In genomic region chr11:60165076-60165475, GRCm38 (mm10) we compare ENCODE assay signal across 9 mouse cellular contexts. TPM values are rescaled to one million over a fixed set of nuclear protein-coding genes. Genes with fewer than 3 reads are reported as not detected.
A peak's percentile ranks its signal among the peaks of the same experiment; 100 is the strongest.
DNase-seq lines count a peak whose midpoint lies in the region; ATAC-seq and TF ChIP-seq lines count a peak whose summit lies in the region.
"Had no signal": no experiment of that assay in that cellular context is flagged by ENCODE, and none has a peak within 500 bp of the region (broad histone marks: within the 10 kb centered on the region; RNA-seq: fewer than 3 reads in every experiment).

No protein-coding gene starts in this region.

- TF ChIP-seq EP300 in MEL (IDR thresholded peaks at IDR 0.05; ENCODE audit: low read depth in 1 of 2, low read length in 2 of 2) = no peak

- H3K27me3 ChIP-seq in hindbrain, embryonic 10.5 days (ENCODE audit: insufficient read depth, poor library complexity, severe bottlenecking) = no peaks in the 10 kb centered on the region
- no peaks in the 10 kb centered on the region for H3K27me3 ChIP-seq in hindbrain, embryonic 12.5 days
- no peaks in the 10 kb centered on the region for H3K27me3 ChIP-seq in MEL (ENCODE audit: control insufficient read depth in 1 of 2, insufficient read depth in 2 of 2, low read length in 2 of 2)
- H3K27me3 ChIP-seq: liver, embryonic 15.5 days had no signal

- TF ChIP-seq CTCF in MEL (IDR thresholded peaks at IDR 0.05 in 2 of 3, conservative IDR thresholded peaks at IDR 0.05 in 1 of 3; ENCODE audit: control insufficient read depth in 1 of 3, insufficient read depth in 1 of 3, low read depth in 2 of 3, low read length in 3 of 3, poor library complexity in 1 of 3, severe bottlenecking in 1 of 3) = no peak

- no peak overlapping the region for H3K9ac ChIP-seq in hindbrain, embryonic 12.5 days
- no peak overlapping the region for H3K9ac ChIP-seq in MEL (ENCODE audit: control insufficient read depth, low read depth, low read length, poor library complexity, severe bottlenecking)
- H3K9ac ChIP-seq: liver, embryonic 15.5 days had no signal

- DNase-seq in hindbrain, embryonic 10.5 days (ENCODE audit: low spot score) = peak; percentile 51
- no peak for DNase-seq in MEL (ENCODE audit: low read depth, low spot score)
- DNase-seq in embryo, embryonic 10.5 days (ENCODE audit: low spot score) = peak; percentile 51
- peak; percentile 18 to 63 for DNase-seq in kidney, postnatal 25 days
- no peak for DNase-seq in thymus, postnatal 0 days (ENCODE audit: low spot score)
- DNase-seq in right cerebral cortex, adult 18-20 months = no peak
- DNase-seq in layer of hippocampus, postnatal 14 days (ENCODE audit: low spot score in 2 of 2) = no peak

- TF ChIP-seq POLR2A in MEL (IDR thresholded peaks at IDR 0.05; ENCODE audit: control insufficient read depth in 1 of 2, insufficient read depth in 1 of 2, low read depth in 1 of 2, low read length in 2 of 2, poor library complexity in 1 of 2) = no peak

- H3K4me1 ChIP-seq in hindbrain, embryonic 10.5 days (replicated peaks) = peaks cover 79% of the 10 kb centered on the region
- peaks cover 83% of the 10 kb centered on the region for H3K4me1 ChIP-seq in hindbrain, embryonic 12.5 days
- H3K4me1 ChIP-seq in MEL (ENCODE audit: control insufficient read depth in 1 of 2, insufficient read depth in 2 of 2, low read length in 2 of 2) = no peaks in the 10 kb centered on the region

- H3K79me2 ChIP-seq in MEL (ENCODE audit: control insufficient read depth, insufficient read depth, low read length, poor library complexity) = peaks cover 2% of the 10 kb centered on the region; the same call in 1 of the 2 replicates

- H3K4me2 ChIP-seq in hindbrain, embryonic 12.5 days (replicated peaks) = no peak overlapping the region
- H3K4me2 ChIP-seq: liver, embryonic 15.5 days had no signal

- no peak overlapping the region for H3K27ac ChIP-seq in hindbrain, embryonic 10.5 days
- no peak overlapping the region for H3K27ac ChIP-seq in hindbrain, embryonic 12.5 days
- H3K27ac ChIP-seq in MEL (ENCODE audit: control insufficient read depth, low read depth, low read length) = no peak overlapping the region

- H3K36me3 ChIP-seq in hindbrain, embryonic 10.5 days = peaks cover 48% of the 10 kb centered on the region
- H3K36me3 ChIP-seq in hindbrain, embryonic 12.5 days = peaks cover 6% of the 10 kb centered on the region
- peaks cover 0 to 9% of the 10 kb centered on the region in 2 experiments; a peak in 2 of 4 replicates for H3K36me3 ChIP-seq in MEL (ENCODE audit: control insufficient read depth in 1 of 2, insufficient read depth in 2 of 2, low read length in 2 of 2)

- H3K4me3 ChIP-seq in hindbrain, embryonic 10.5 days = no peak overlapping the region
- H3K4me3 ChIP-seq in hindbrain, embryonic 12.5 days = no peak overlapping the region
- no peak overlapping the region for H3K4me3 ChIP-seq in MEL (ENCODE audit: control insufficient read depth in 1 of 2, insufficient read depth in 1 of 2, low read depth in 2 of 2, low read length in 2 of 2)
- H3K4me3 ChIP-seq: liver, embryonic 15.5 days had no signal

- no peaks in the 10 kb centered on the region for H3K9me3 ChIP-seq in hindbrain, embryonic 10.5 days
- H3K9me3 ChIP-seq in hindbrain, embryonic 12.5 days (replicated peaks) = no peaks in the 10 kb centered on the region
- no peaks in the 10 kb centered on the region for H3K9me3 ChIP-seq in MEL (replicated peaks; ENCODE audit: insufficient read depth, low read length)
- H3K9me3 ChIP-seq: liver, embryonic 15.5 days had no signal

- WGBS in hindbrain, embryonic 10.5 days = 50% methylated on average over 5 of the region's 5 CpGs
- WGBS in hindbrain, embryonic 12.5 days = 40% methylated on average over 5 of the region's 5 CpGs

- no peak for ATAC-seq in hindbrain, embryonic 12.5 days (ENCODE audit: low FRiP score)

- no peak for TF ChIP-seq RAD21 in MEL (IDR thresholded peaks at IDR 0.05; ENCODE audit: low read depth, low read length)

TF ChIP-seq in MEL, 35 proteins besides CTCF, POLR2A, EP300 and RAD21:
- TF ChIP-seq E2F4 (IDR thresholded peaks at IDR 0.05; ENCODE audit: borderline replicate concordance, low read depth, low read length) = no peak
- no peak for TF ChIP-seq USF1 (IDR thresholded peaks at IDR 0.05; ENCODE audit: low read depth, low read length)
- no peak for TF ChIP-seq NRF1 (IDR thresholded peaks at IDR 0.05; ENCODE audit: insufficient read depth, low read depth, low read length, poor library complexity, severe bottlenecking)
- TF ChIP-seq GABPA (IDR thresholded peaks at IDR 0.05; ENCODE audit: low read depth, low read length) = no peak
- TF ChIP-seq MAX (IDR thresholded peaks at IDR 0.05; ENCODE audit: low read length) = no peak
- 0 out of 2 replicates have a peak, but pooled peaks have one; percentile 26 for TF ChIP-seq ZNF384 (IDR thresholded peaks at IDR 0.05; ENCODE audit: low read depth, low read length)

RNA-seq across cellular contexts. Expression of gene Srebf1, which starts 57.3 kb away (rescaled TPM):
- polyA plus RNA-seq in hindbrain, embryonic 10.5 days (2016; fragmentation: Nextera tagmentation; extraction: Ambion mirVana) = 45.0 and 55.8 TPM in 2 replicates
- polyA plus RNA-seq in hindbrain, embryonic 12.5 days (2016; fragmentation: Nextera tagmentation; extraction: Ambion mirVana) = 49.2 and 51.9 TPM in 2 replicates
- total RNA-seq in MEL (2012; rRNA removed) = 288 and 305 TPM in 2 replicates
- 100 to 1,000 TPM in 1 of 2 experiments, not detected in 1; 241 TPM for polyA plus RNA-seq in MEL (2012; ENCODE audit: insufficient read depth in 1 of 2, insufficient read length in 2 of 2, low read depth in 1 of 2, low replicate concordance in 2 of 2, missing spikeins in 1 of 2)
- 82.6 and 100 TPM in 2 replicates for polyA plus RNA-seq in thymus, postnatal 0 days (2015; fragmentation: Nextera tagmentation; extraction: Ambion mirVana)
- 10 to 100 TPM; 53.2 to 55.2 TPM for total RNA-seq in layer of hippocampus, postnatal 14 days (2021)

Comparison
In these comparisons a context has a peak if more than half of its experiments do, and no peak if none do; other contexts are left out.
1. DNase-seq: peak in hindbrain, embryonic 10.5 days (single experiment), embryo, embryonic 10.5 days (single experiment) and kidney, postnatal 25 days (2 of 2); none in MEL (single experiment), thymus, postnatal 0 days (single experiment), right cerebral cortex, adult 18-20 months (single experiment) and layer of hippocampus, postnatal 14 days (0 of 2).